Mouse (Mus musculus) heart, adult 9 months (tissue): ENCODE results near the gene Ppie.
"Not testable (repeated sequence)": the region's sequence is repeated elsewhere in the genome, so short reads cannot be mapped to it uniquely, and the experiment has no call there.

Experiments
- DNase-seq, 2 experiments: peaks; one replicate each; pipeline ENCODE4 v3.0.0; 2022; ENCODE audit warnings: low spot score in 2 of 2

The Ppie gene

DNA sequence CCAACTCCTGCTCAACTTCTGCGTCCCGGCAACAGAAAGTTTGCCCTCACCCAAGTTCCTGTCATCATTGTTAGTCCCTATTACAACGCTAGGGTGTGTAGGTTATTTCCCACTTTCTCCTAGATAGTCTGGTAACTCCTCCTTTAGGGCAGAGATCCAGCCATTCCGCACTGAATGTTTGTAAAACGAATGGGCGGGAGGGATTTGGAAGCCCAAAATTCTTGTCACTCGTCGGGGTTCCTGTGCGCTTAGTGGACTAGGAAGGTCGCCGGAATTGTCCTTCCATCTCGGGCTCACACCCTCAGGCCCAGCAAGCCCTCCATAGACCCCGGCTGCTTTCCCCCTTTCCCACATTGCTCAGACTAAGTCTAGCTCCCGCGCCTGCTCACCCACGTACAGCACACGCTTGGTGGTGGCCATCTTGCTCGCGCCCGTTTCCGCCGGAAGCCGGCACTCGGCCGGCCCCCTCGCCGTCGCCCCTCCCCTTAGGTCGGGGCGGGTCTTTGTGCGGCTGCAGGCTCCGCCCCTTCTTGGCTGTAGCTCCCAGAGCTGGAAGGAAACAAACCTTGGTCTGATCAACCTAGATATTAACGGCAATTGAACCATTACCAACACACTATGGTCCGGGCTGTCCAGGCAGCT, at the start of gene Ppie:
Gene Ppie, minus strand, starts transcription at position 439 of the 642 bp plus-strand sequence.
- DNase-seq, result peak; percentile 62 to 73

DNA sequence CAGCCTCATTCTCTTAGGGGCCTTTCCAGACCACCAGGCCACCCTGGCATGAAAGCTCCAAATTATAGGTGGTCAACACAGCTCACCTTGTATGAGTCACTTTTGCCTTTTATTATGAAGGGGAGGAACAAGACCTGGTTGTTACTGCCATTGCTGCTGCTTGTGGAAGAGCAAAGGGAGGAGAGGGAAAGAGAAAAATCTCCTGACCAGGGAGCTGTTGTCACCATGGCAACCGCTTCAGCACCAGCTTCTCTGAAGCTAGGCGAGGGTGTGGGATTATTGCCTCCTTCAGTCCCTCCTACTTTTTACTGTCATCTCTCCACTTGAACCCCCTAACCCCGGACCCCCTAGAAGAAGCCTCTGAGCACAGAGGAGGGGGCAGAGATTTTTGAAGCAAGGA, 45.1 kb upstream of the Ppie start:
- DNase-seq, result no peak

DNA sequence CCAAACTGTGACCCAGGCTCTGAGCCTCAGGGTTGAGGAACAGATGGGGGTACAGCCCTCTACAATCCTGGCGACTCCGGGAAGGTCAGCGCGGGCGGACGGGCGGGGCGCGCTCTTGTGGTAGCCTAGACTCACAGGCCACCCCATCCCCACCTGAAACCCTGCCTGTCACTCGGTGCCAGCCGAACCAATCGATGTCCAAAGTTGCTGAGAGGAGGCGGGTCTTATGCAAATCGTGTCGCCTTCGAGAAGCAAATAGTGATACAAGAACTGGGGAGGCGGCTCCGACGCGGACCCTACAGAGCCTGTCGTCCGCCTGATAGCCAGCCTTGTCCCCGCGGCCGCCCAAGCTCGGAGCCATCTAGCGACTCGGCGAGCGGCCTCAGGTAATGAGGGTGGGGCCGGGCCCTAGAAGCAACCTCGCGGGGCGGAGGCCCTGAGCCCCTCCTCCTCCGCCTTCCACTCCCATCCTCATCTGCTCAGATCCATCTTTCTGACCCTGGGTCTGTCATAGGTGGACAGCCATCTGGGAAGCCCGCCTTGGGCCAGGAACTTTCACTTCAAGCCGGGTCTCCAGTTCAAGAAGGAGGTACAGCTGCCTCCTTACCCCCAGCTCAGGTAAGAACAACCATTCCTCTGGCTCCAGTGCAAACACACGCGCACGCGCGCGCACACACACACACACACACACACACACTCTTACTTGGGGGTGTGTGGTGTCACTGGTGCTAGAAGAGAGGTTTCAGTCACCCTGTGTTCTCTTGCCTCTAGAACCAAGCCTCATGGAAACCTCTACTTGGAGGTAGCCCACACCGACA, 43.7 kb upstream of the Ppie start:
- DNase-seq, result peak; percentile 44 to 51

DNA sequence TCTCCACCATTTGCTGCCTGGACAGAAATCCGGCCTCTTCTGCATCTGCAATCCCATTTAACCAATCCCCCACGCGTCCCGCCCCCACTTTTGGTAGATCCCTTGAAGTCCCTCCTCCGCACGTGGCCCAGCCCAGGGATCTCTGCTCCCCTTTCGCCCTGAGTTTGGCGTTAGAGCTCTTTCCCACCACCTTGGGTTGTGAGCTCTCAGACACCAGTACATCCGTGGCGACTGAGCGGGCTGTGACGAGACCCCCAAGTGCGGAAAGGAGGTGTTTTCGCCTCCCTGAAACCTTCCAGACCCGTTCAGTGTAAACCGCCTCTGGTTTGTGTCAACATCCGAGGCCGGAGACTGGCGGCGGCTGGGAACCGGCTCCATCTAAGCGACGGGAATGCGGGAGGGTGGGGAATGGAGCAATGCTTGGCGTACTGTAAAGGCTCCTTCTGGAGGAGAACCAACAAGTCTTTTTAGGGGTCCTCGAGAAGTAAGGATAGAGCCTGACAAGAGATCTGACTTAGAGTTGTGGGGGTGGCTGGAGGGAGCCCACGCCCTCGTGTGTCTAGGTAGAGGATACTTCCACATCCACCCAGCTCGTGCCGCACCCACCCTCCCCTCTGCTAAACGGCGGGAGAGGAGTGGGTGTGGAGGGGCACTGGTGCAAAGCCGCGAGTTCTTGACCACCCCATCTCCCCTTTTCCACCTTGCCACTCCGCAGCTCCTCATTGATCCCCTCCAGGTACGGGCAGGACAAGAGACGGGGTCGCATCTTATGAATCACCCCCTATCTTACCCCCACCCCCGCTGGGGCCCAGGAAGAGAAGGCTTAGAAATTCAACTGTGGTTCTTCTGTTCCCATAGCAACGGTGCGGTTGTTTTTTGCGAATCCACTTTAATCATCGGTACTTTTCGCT, 42.8 kb upstream of the Ppie start, which contains the start of gene Hpcal4:
Gene Hpcal4, plus strand, starts transcription at position 900 of the 911 bp plus-strand sequence.
- DNase-seq, result no peak

DNA sequence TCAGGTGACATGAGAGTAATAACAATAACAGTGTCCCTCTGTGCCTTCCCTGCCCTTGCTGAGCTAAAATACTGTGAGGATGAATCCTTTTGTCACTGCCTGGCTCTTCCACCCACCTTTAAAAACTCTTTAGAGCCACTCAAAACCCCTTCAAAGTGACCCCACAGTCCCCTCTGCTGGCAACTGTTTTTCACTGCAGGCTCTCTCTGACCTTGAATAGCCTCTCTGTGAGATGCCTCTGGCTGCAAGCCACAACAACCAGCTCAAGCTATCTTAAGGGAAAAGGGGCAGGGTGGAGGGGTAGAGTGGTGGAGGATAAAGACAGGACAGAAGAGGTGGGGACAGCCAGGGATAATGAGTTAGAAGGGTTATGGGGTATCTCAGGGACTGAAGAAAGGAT, 32.1 kb upstream of the Ppie start:
- no peak for DNase-seq

DNA sequence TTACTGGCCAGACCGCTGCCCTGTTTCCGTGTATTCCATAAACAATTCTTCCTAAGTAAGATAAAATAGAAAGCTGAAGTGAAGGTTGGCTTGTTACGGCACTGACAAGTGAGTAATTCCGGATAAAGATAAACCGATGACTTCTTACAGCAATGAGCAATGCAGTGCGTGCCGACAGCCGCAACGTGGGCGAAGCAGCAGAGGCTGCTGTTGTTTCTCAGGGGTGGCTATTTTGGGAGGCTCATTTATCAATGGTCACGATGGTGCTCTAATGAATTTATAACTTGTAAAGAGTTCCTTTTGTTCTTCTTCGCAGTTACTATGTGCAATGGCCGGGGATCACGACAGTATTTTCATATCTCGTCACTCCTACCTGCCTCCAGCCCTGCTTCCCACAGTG, 24.4 kb upstream of the Ppie start:
- DNase-seq, result no peak

DNA sequence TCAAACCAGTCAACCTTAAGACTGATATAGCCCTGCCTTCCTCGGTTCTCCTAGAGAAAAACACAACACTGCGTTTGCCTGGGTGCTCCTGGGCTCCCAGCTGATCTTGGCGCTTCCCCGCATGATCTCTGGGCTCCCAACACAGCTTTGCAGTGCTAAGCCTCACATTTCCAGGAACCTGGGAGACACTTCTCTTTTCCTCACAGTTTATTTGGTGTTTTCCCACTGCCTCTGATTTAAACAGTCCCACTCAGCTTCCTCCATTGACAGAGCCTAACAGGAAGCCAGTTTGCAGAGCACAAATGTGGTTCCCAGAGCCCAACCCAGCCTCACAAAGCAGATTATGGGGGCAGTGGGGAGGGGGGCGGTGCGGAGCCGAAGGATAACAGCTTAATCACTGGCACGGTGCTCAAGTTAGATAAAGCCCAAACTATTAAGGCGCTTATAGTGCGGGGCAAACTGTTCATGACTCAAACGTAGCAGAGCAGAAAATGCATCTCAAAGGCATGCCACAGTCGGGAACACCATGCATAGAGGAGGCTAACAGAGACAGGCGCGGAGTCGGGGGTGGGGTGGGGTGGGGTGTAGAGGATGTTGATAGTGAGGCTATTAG, 22.7 kb upstream of the Ppie start:
- DNase-seq, result no peak

DNA sequence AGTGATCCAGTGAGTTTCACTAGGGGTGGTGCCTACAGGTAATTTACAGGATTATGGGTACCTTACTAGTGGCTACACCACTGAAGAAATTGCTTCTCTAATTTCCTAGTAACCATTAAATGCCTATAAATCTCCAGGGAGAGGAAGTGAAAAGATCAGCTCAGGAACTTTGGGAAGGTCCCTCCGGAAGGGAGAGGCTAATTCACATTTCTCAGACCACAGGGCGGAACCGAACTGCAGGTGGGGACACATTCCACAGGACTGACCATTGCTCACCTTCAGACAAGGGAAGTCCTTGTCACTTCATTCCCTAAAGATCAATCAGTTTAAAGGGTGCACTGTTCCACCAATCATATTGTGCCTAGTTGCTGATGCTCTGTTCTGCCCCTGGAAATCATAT, 21.5 kb upstream of the Ppie start:
- not testable (repeated sequence) for DNase-seq

DNA sequence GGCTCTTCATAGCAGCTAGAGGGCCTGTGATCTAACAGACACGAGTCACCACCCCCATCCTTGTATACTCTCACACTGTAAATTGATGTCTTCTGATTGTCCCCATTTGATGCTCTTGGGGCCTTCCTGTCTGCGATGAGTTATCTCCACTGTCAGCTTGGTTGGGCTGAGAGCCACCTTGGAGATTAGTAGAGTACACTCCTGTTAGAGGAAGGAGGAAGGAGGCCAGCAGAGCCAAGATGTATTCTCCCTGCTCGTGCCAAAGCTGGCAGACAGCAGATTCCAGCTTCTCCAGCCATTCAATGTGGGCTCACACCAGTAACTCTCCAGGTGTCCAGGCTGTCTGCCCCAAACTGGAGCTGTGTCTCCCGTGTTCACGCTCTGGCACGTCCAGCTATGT, 20.8 kb upstream of the Ppie start:
- DNase-seq, result no peak

DNA sequence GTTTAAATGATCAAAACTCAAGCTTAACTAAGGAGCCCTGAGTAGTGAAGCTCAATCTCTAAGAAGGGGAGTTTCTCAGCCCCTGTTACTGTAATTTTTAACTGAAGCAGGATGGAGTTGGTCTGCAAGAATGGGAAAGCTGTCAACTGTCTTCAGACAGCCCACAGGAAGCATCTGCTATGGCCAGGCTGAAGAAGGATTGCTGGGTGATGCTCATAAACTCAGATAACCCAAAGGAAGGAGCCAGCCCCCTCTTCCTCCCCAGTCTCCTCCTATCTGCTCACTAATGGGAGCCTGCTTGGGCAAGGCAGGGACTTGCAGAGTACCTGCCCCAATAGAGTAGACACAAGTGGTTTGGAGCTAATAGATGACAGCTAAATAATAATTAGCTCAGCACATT, 16.1 kb upstream of the Ppie start:
- DNase-seq, result no peak

DNA sequence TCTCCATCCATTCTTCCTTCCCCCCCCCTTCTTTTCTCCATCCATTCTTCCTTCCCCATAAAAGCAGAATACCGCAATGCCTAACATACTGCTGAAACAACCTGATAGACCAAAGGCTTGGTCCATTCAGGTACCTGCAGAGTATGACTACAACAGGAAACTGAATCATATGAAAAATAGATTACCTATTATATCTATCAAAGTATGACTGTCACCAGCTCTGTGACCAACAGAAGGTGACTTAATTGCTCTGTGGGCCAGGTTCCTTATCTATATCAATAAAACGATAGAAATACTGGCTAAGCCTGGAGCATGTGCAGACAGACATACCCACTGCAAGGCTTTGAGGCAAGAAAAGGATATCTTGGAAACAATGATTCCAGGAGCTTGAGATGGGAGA, 15.7 kb upstream of the Ppie start:
- no peak for DNase-seq

DNA sequence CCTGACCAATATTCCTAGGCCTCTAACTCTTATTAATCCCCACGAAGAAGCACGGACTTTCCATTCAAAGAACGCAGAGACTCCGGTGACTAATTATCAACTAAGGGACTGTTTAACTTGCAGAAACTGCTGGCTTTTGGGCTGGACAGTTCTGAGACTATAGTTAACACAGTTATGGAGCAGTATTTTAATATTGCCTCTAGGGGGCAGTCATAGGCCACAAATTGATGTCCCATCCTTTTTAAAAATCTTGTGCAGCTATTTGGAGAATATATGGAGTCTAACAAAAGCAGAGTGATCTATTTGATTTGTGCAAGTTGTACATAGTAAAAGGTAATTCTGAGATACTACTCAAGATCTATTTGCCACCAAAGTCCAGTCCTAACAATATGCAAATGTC, 15.3 kb upstream of the Ppie start:
- peak in 1 of 2 experiments; percentile 28 for DNase-seq

DNA sequence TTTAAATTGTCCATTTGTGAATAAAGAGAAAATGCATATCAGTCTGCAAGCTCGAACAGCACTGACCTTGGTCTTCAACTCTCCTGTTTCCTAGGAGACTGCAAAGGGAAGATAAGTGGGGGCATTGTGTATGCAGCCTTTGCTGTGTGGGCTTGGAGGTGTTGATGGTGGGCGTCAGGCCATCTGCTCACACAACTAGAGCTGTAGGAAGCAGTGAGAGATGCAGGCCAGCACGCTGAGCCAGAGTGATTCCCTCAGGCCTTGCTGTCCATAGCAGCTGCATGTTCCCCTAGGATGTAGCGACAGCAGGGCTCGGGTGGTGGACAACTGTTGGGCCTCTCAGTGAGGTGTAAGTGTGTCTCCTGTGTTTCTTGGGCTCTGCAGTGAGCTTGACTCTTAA, 13.2 kb upstream of the Ppie start:
- no peak for DNase-seq

DNA sequence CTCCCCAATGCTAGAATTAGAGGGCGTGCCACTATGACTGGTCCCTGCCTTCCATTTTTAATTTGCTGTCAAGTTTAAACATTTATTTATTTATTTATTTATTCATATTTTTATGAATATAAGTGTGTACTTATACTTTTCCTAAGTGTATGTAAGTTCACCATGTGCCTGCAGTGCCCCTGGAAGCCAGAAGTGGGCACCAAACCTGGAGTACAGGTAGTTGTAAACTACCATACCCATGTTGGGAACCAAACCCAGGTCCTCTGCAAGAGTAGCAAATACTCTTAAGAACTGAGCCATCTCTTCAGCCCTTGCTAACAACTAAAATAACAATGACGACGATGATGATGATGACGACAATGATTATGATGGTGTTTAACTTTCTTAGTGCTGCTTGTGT, 12.3 kb upstream of the Ppie start:
- no peak for DNase-seq

DNA sequence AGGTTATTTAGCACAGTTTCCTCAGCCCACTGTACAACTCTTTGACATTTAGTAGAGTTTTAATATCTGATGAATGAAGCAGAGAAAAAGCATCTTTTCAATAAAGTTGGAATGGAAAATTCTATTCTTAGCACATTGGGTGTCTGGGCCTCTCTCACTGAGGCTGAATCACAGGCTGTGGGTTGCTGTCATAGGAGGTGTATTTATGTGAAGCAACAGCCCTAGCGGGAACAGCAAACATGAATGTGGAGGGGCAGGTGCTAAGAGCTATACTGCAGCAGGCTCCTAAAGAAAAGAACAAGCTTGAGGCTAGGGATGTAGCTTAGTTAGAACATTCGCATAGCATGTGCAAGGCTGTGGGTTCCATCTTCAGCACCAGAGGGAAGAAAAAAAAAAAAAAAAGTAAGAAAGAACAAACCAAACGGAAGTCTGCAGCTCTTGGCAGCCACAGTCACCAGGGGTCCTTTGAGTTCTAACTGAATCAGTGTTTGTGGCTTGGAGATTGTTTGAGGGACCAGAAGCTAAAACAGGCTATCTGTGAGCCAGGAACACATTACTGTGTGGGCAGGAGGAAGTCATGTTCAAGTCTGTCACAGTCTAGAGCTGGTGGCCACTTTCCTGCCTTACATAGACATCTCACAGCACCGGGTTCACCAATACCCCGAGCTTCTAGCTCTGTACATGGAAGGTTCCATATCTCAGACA, 7.8 kb upstream of the Ppie start:
- DNase-seq, result no peak

DNA sequence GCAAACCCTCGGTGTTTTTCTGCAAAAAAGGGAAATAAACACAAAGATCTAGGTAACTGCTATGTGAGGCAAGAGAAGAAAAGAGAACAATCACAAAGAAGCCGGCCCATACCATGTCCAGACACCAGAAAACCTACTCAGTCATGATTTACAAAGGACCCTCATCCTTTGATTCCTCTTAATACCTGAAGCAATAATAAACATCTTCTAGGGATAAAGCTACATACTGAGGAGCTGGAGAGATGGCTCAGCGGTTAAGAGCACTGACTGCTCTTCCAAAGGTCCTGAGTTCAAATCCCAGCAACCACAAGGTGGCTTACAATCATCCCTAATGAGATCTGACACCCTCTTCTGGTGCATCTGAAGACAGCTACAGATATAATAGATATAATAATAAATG, 2.2 kb downstream of the Ppie start:
- no peak for DNase-seq

DNA sequence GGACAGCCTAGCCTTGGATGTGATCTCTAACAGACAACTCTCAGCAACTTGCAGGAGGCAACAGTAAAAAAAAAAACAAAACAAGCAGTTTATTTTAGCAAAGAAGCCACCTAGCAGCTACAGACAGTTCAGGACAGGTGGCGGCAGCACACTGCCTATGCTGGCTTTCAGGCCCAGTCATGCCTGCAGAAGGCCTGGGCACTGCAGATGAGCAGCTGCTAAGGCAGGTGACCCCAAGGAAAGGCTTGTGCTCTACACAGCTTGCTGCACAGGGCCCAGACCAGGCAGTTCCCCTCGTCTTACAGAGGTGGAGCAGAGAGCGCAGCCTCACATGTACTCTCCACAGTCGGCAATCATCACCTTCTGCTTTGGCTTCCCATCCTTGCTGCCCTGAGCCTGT, 12.7 kb downstream of the Ppie start:
- DNase-seq, result no peak

DNA sequence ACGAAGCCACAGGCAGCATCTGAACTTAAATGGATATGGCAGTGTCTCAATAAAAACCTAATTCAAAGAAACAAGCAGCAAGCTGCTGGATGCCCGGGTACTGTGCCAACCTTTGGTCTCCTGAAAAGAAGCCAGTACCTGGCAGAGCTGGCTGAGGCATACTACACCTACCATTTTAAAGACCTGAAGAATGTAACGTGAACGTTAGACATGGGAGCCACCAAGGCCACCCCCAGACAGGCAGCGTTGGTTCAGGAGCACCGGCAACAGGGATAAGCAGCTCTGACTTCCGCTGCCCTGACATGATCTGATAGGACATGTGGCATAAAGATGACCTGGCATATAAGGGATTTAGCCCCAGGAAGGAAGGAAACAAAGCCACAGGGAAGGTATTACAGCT, 13.1 kb downstream of the Ppie start:
- DNase-seq, result no peak

DNA sequence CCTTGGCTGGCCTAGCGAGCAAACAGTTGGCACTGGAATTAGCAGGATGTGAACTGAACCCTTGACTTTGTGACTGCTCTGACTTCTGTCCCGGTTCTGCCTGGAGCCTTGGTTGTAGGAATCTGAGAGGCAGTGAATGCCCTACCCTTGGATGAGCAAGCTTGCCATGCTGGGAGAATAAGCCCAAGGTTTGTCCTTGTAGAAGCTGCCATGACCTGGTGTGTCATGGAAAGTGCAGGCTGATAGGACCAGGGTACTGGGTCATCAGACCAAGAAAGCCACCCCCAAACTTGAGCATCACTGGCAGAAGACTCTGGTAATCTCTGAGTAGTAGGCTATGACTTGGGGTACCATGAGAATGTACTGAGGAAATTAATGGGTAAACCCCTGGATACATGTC, 18.5 kb downstream of the Ppie start:
- DNase-seq, result no peak

DNA sequence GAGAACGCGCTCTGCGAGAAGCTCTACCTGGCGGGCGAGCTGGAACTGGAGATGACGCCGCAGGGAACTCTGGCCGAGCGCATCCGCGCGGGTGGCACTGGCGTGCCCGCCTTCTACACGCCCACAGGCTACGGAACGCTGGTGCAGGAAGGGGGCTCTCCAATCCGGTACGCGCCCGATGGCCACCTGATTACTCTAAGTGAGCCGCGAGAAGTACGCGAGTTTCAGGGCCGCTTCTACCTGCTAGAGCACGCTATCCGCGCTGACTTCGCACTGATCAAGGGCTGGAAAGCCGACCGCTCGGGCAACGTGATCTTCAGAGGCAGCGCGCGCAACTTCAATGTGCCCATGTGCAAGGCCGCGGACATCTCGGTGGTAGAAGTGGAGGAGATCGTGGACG, 23.1 kb downstream of the Ppie start:
- DNase-seq, result not testable (repeated sequence)

DNA sequence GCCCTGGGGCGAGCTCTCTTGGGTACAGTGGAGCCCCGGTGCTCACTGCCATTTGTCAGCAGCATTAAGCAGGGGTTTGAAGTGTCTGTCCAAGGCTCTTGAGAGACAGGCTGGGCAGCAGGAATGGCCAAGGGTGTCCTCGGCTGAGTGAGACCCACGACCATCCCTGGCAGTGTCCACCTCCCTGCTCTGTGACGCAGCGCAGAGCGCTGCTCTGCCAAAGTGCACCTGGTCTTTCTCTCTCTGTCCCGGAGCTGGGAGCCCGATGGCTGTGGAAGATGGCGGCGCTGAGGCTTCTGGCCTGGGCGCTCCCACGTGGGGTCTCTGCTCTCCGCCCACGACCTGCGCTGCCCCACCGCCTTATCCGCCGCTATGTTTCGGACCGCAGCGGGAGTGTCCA, 23.7 kb downstream of the Ppie start, which contains the start of gene Oxct2b:
Gene Oxct2b, plus strand, starts transcription at position 256 of the 400 bp plus-strand sequence.
- no peak for DNase-seq
